Mouse (Mus musculus) MEL (cell line): ENCODE results near the gene Gprc5b. TPM values are rescaled to one million over a fixed set of nuclear protein-coding genes. Genes with fewer than 3 reads are reported as not detected.

Experiments
- DNase-seq: peaks from one replicate; pipeline ENCODE4 v3.0.0; 2011; ENCODE audit warnings: low read depth, low spot score
- H3K27ac ChIP-seq: 2 replicates; pipeline ENCODE4 v1.5.1; 2012; ENCODE audit warnings: low read depth, mild to moderate bottlenecking, control low read depth, low read length, moderate library complexity; ENCODE audit not compliant: control insufficient read depth
- H3K27me3 ChIP-seq, 2 experiments: fragments of 150-350 bp in 1 of 2; sonication (generic) in 1 of 2; 2 replicates each; pipeline ENCODE4 v1.6.1; 2012; ENCODE audit warnings: low read length in 2 of 2, mild to moderate bottlenecking in 2 of 2, improper control_type of control experiment in 1 of 2, moderate library complexity in 1 of 2; ENCODE audit not compliant: insufficient read depth in 2 of 2, control insufficient read depth in 1 of 2
- H3K36me3 ChIP-seq, 2 experiments: 2 replicates each; pipeline ENCODE4 v1.6.1; 2012 to 2014; ENCODE audit warnings: low read length in 2 of 2, improper control_type of control experiment in 1 of 2, inconsistent platforms in 1 of 2, mild to moderate bottlenecking in 1 of 2; ENCODE audit not compliant: insufficient read depth in 2 of 2, control insufficient read depth in 1 of 2
- H3K4me1 ChIP-seq, 2 experiments: fragments of 150-350 bp in 1 of 2; sonication (generic) in 1 of 2; 2 replicates each; pipeline ENCODE4 v1.6.1; 2012; ENCODE audit warnings: low read length in 2 of 2, improper control_type of control experiment in 1 of 2, mild to moderate bottlenecking in 1 of 2; ENCODE audit not compliant: insufficient read depth in 2 of 2, control insufficient read depth in 1 of 2
- H3K4me3 ChIP-seq, 2 experiments: fragments of 150-350 bp in 1 of 2; sonication (generic) in 1 of 2; 2 replicates each; pipeline ENCODE4 v1.5.1; 2012; ENCODE audit warnings: low read depth in 2 of 2, low read length in 2 of 2, mild to moderate bottlenecking in 2 of 2, moderate library complexity in 2 of 2, control low read depth in 1 of 2, improper control_type of control experiment in 1 of 2; ENCODE audit not compliant: control insufficient read depth in 1 of 2, insufficient read depth in 1 of 2
- H3K79me2 ChIP-seq: 2 replicates; pipeline ENCODE4 v1.6.1; 2012; ENCODE audit warnings: mild to moderate bottlenecking, low read length, moderate library complexity; ENCODE audit not compliant: control insufficient read depth, poor library complexity, insufficient read depth
- H3K9ac ChIP-seq: 2 replicates; pipeline ENCODE4 v1.6.1; 2012; ENCODE audit warnings: low read depth, mild to moderate bottlenecking, control low read depth, low read length, moderate library complexity; ENCODE audit not compliant: control insufficient read depth, poor library complexity, severe bottlenecking
- H3K9me3 ChIP-seq: fragments of 150-350 bp; sonication (generic); replicated peaks from 2 replicates; pipeline ENCODE4 v1.6.1; 2012; ENCODE audit warnings: mild to moderate bottlenecking, low read length, improper control_type of control experiment, moderate library complexity; ENCODE audit not compliant: insufficient read depth
- ELF1 ChIP-seq: IDR thresholded peaks from 2 replicates; pipeline ENCODE4 v1.6.1; 2014; ENCODE audit warnings: low read depth, mild to moderate bottlenecking, inconsistent platforms, low read length, improper control_type of control experiment, moderate library complexity
- HCFC1 ChIP-seq: IDR thresholded peaks from 2 replicates; pipeline ENCODE4 v1.6.1; 2012; ENCODE audit warnings: low read depth, mild to moderate bottlenecking, inconsistent platforms, low read length, improper control_type of control experiment, moderate library complexity
- JUND ChIP-seq: IDR thresholded peaks from 2 replicates; pipeline ENCODE4 v1.6.1; 2011; ENCODE audit warnings: low read depth, mild to moderate bottlenecking, improper control_type of control experiment, low read length
- KAT2A ChIP-seq: conservative IDR thresholded peaks from 2 replicates; pipeline ENCODE4 v1.6.1; 2012; ENCODE audit warnings: low read depth, low read length, improper control_type of control experiment, inconsistent platforms
- MAZ ChIP-seq: IDR thresholded peaks from 2 replicates; pipeline ENCODE4 v1.6.1; 2012; ENCODE audit warnings: low read depth, mild to moderate bottlenecking, inconsistent platforms, low read length, improper control_type of control experiment
- MYC ChIP-seq: IDR thresholded peaks from 2 replicates; pipeline ENCODE4 v1.6.1; 2011; ENCODE audit warnings: low read depth, mild to moderate bottlenecking, low read length, improper control_type of control experiment, moderate library complexity
- NELFE ChIP-seq: IDR thresholded peaks from 2 replicates; pipeline ENCODE4 v1.6.1; 2011; ENCODE audit warnings: low read depth, low read length, improper control_type of control experiment
- POLR2A ChIP-seq, 2 experiments: IDR thresholded peaks; 2 replicates each; pipeline ENCODE4 v1.6.1; 2011 to 2012; ENCODE audit warnings: low read length in 2 of 2, mild to moderate bottlenecking in 2 of 2, control low read depth in 1 of 2, improper control_type of control experiment in 1 of 2, low read depth in 1 of 2, moderate library complexity in 1 of 2; ENCODE audit not compliant: control insufficient read depth in 1 of 2, insufficient read depth in 1 of 2, poor library complexity in 1 of 2
- POLR2AphosphoS2 ChIP-seq: IDR thresholded peaks from 2 replicates; pipeline ENCODE4 v1.6.1; 2011; ENCODE audit warnings: low read length, improper control_type of control experiment
- POLR2AphosphoS5 ChIP-seq: IDR thresholded peaks from 2 replicates; pipeline ENCODE4 v1.6.1; 2012; ENCODE audit warnings: low read depth, borderline replicate concordance, mild to moderate bottlenecking, inconsistent platforms, low read length, moderate library complexity, mixed read lengths
- RAD21 ChIP-seq: IDR thresholded peaks from 2 replicates; pipeline ENCODE4 v1.6.1; 2011; ENCODE audit warnings: mild to moderate bottlenecking, low read depth, low read length, improper control_type of control experiment
- SMC3 ChIP-seq: IDR thresholded peaks from 2 replicates; pipeline ENCODE4 v1.6.1; 2011; ENCODE audit warnings: low read depth, low read length, improper control_type of control experiment
- TCF12 ChIP-seq: IDR thresholded peaks from 2 replicates; pipeline ENCODE4 v1.6.1; 2014; ENCODE audit warnings: low read depth, mild to moderate bottlenecking, inconsistent platforms, low read length, improper control_type of control experiment, moderate library complexity
- UBTF ChIP-seq: IDR thresholded peaks from 2 replicates; pipeline ENCODE4 v1.6.1; 2012; ENCODE audit warnings: low read depth, mild to moderate bottlenecking, inconsistent platforms, low read length, improper control_type of control experiment, moderate library complexity, borderline replicate concordance; ENCODE audit not compliant: insufficient read depth
- USF2 ChIP-seq, 2 experiments: IDR thresholded peaks; 2 replicates each; pipeline ENCODE4 v1.6.1; 2011 to 2012; ENCODE audit warnings: improper control_type of control experiment in 2 of 2, low read length in 2 of 2, borderline replicate concordance in 1 of 2, inconsistent platforms in 1 of 2, low read depth in 1 of 2, mild to moderate bottlenecking in 1 of 2; ENCODE audit not compliant: insufficient read depth in 1 of 2
- ZKSCAN1 ChIP-seq: IDR thresholded peaks from 2 replicates; pipeline ENCODE4 v1.6.1; 2012; ENCODE audit warnings: low read depth, mild to moderate bottlenecking, inconsistent platforms, low read length, improper control_type of control experiment, moderate library complexity
- ZNF384 ChIP-seq: IDR thresholded peaks from 2 replicates; pipeline ENCODE4 v1.6.1; 2012; ENCODE audit warnings: low read depth, mild to moderate bottlenecking, inconsistent platforms, low read length, improper control_type of control experiment
- polyA plus RNA-seq, 2 experiments: library from polyadenylated mRNA; stranded (reverse) in 1 of 2; unstranded in 1 of 2; fragments of >175 nt in 1 of 2; fragments of >200 nt in 1 of 2; gene quantifications; 2 replicates each; pipeline versions ENCODE4 v1.2.1 to v1.2.4; 2012; ENCODE audit warnings: low replicate concordance in 2 of 2, low read depth in 1 of 2; ENCODE audit not compliant: insufficient read length in 2 of 2, insufficient read depth in 1 of 2, missing spikeins in 1 of 2
- total RNA-seq: library from RNA; depleted of rRNA; stranded (reverse); fragments of 300-350 nt; gene quantifications from 2 replicates; pipeline ENCODE4 v1.2.3, GENCODE M21; 2012

Gprc5b gene
- total and polyA plus RNA-seq, 3 experiments, result not detected

- H3K27me3 ChIP-seq, result peaks cover 0 to 1% of the 10 kb centered on the region in 2 experiments; a peak in 1 of 4 replicates
- no peaks in the 10 kb centered on the region for H3K9me3 ChIP-seq
- H3K36me3 ChIP-seq, result no peaks in the 10 kb centered on the region
- no peak for TF ChIP-seq POLR2A (IDR thresholded peaks at IDR 0.05; ENCODE audit: control insufficient read depth in 1 of 2, insufficient read depth in 1 of 2, low read depth in 1 of 2, low read length in 2 of 2, poor library complexity in 1 of 2)
- no peak for DNase-seq
- no peaks in the 10 kb centered on the region for H3K79me2 ChIP-seq
- H3K4me3 ChIP-seq, result no peak overlapping the region
- H3K4me1 ChIP-seq, result no peaks in the 10 kb centered on the region
- H3K9ac ChIP-seq, result no peak overlapping the region
- no peak overlapping the region for H3K27ac ChIP-seq
These were observed 47.8 kb downstream of the Gprc5b start for GRCm38 (mm10) chr7:118947241-118947640.

GRCm38 (mm10) chr7:118944884-118945283 lies 50.1 kb downstream of the Gprc5b start:
- no peaks in the 10 kb centered on the region for H3K4me1 ChIP-seq
- H3K4me3 ChIP-seq, result no peak overlapping the region
- H3K9me3 ChIP-seq, result no peaks in the 10 kb centered on the region
- H3K9ac ChIP-seq, result no peak overlapping the region
- no peak for DNase-seq
- H3K36me3 ChIP-seq, result no peaks in the 10 kb centered on the region
- no peak overlapping the region for H3K27ac ChIP-seq
- H3K27me3 ChIP-seq, result peaks cover 0 to 1% of the 10 kb centered on the region in 2 experiments; a peak in 1 of 4 replicates
- TF ChIP-seq ZNF384 (no peak), NELFE (no peak), JUND (no peak), TCF12 (no peak), ELF1 (no peak), UBTF (no peak), POLR2AphosphoS2 (no peak), POLR2AphosphoS5 (no peak), HCFC1 (no peak), ZKSCAN1 (no peak), POLR2A (IDR thresholded peaks at IDR 0.05; ENCODE audit: control insufficient read depth in 1 of 2, insufficient read depth in 1 of 2, low read depth in 1 of 2, low read length in 2 of 2, poor library complexity in 1 of 2) (no peak), RAD21 (no peak), SMC3 (no peak), MYC (no peak), USF2 (IDR thresholded peaks at IDR 0.05; ENCODE audit: borderline replicate concordance in 1 of 2, insufficient read depth in 1 of 2, low read depth in 1 of 2, low read length in 2 of 2) (no peak), MAZ (no peak), KAT2A (no peak)
- H3K79me2 ChIP-seq, result no peaks in the 10 kb centered on the region
